Mouse (Mus musculus): ENCODE results near the gene Mettl17. TPM values are rescaled to one million over a fixed set of nuclear protein-coding genes. Genes with fewer than 3 reads are reported as not detected.

Mettl17 gene
- polyA plus RNA-seq, 1 experiment from 2014 or later = 32.4 TPM

- 76% methylated on average over 6 of the region's 6 CpGs for WGBS
- no peak overlapping the region for H3K4me2 ChIP-seq
- ATAC-seq (ENCODE audit: insufficient read depth) (no peak), DNase-seq (no peak)
- H3K36me3 ChIP-seq (ENCODE audit: insufficient read depth) = peaks cover 15% of the 10 kb centered on the region
- H3K27ac ChIP-seq (ENCODE audit: low read depth) = no peak overlapping the region
- H3K9ac ChIP-seq = no peak overlapping the region
- no peaks in the 10 kb centered on the region for H3K9me3 ChIP-seq (ENCODE audit: low read depth, low read length)
- H3K27me3 ChIP-seq (ENCODE audit: insufficient read depth, low read length) = no peaks in the 10 kb centered on the region
- TF ChIP-seq CTCF (IDR thresholded peaks at IDR 0.05; ENCODE audit: low read depth) = no peak
- no peak overlapping the region for H3K4me3 ChIP-seq (ENCODE audit: low read depth, low read length)
- H3K4me1 ChIP-seq (ENCODE audit: insufficient read depth) = no peaks in the 10 kb centered on the region; the same call in 1 of the 2 replicates
Measured at GRCm38 (mm10) chr14:51896019-51896418, 11.4 kb downstream of the Mettl17 start.

DNA sequence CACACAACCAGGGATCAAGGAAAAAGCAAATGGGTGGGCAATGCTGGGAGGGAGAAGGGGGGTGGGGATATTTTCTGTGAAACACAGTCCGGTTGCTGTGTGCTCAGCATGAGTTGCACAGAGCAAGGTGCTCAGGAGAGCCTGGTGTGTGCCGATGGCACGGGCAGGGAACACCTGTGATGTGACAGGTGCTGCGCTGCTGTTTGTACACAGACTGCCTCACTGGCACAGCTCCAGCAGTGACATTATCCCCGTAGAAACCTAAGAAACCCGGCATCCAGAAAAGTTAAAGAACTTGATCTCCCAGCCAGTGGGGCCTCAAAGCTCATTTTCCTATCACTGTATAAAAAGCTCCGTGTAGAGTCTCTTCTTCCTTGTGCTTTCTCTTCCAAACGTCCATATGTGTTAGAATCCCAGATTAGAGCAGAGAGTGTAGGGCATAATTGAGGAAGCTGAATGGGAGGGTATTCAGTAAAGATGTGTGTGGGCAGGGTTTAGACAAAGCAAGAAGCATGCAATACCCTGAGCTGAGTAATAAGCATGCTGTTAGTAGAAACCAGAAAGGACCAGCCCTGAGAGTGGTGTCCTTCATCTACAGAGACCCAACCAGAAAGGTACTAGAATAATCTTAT is 12.0 kb downstream of the Mettl17 start:
- ATAC-seq (ENCODE audit: insufficient read depth) (no peak), DNase-seq (no peak)
- Histone ChIP-seq H3K36me3 (ENCODE audit: insufficient read depth) (peaks cover 9% of the 10 kb centered on the region), H3K4me1 (ENCODE audit: insufficient read depth) (no peaks in the 10 kb centered on the region; the same call in 1 of the 2 replicates), H3K4me3 (ENCODE audit: low read depth, low read length) (no peak overlapping the region), H3K9me3 (ENCODE audit: low read depth, low read length) (no peaks in the 10 kb centered on the region), H3K27ac (ENCODE audit: low read depth) (no peak overlapping the region), H3K9ac (no peak overlapping the region), H3K4me2 (no peak overlapping the region), H3K27me3 (ENCODE audit: insufficient read depth, low read length) (no peaks in the 10 kb centered on the region)
- 58% methylated on average over 8 of the region's 8 CpGs for WGBS
- no peak for TF ChIP-seq CTCF (IDR thresholded peaks at IDR 0.05; ENCODE audit: low read depth)

DNA sequence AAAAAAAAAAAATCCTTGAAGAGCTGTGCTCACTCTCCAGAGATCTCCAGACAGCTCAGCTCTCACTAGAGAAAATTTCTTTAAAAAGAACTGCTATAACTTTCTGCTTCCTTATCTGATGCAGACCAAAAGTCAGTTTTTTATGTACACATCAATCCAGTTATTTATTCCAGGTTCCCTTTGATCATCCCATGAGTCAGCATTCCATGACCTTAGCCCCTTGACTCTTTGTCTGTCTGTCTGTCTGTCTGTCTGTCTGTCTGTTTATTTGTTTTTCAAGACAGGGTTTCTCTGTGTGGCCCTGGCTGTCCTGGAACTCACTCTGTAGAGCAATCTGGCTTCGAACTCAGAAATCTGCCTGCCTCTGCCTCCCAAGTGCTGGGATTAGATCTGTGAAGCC is 14.7 kb downstream of the Mettl17 start:
- no peak overlapping the region for H3K4me2 ChIP-seq

GRCm38 (mm10) chr14:51902806-51903710 is 18.4 kb downstream of the Mettl17 start:
- DNase-seq (peak; percentile 88), ATAC-seq (ENCODE audit: insufficient read depth) (peak; percentile 72)
- H3K9ac ChIP-seq = no peak overlapping the region
- no peak overlapping the region for H3K4me3 ChIP-seq (ENCODE audit: low read depth, low read length)
- H3K27ac ChIP-seq (ENCODE audit: low read depth) = no peak overlapping the region; the same call in 1 of the 2 replicates
- TF ChIP-seq CTCF (IDR thresholded peaks at IDR 0.05; ENCODE audit: low read depth) = peak; percentile 94
- H3K36me3 ChIP-seq (ENCODE audit: insufficient read depth) = no peaks in the 10 kb centered on the region
- no peaks in the 10 kb centered on the region for H3K4me1 ChIP-seq (ENCODE audit: insufficient read depth)
- H3K9me3 ChIP-seq (ENCODE audit: low read depth, low read length) = no peaks in the 10 kb centered on the region
- H3K4me2 ChIP-seq = no peak overlapping the region
- WGBS = 47% methylated on average over 9 of the region's 9 CpGs
- H3K27me3 ChIP-seq (ENCODE audit: insufficient read depth, low read length) = no peaks in the 10 kb centered on the region

More for the DNA sequence above, 14.7 kb downstream of the Mettl17 start:
- no peak overlapping the region for H3K4me3 ChIP-seq (ENCODE audit: low read depth, low read length)
- H3K36me3 ChIP-seq (ENCODE audit: insufficient read depth) = no peaks in the 10 kb centered on the region
- no peak for TF ChIP-seq CTCF (IDR thresholded peaks at IDR 0.05; ENCODE audit: low read depth)
- DNase-seq (no peak), ATAC-seq (ENCODE audit: insufficient read depth) (no peak)
- WGBS = 81% methylated on average over 1 of the region's 1 CpGs
- H3K9ac ChIP-seq = no peak overlapping the region
- no peaks in the 10 kb centered on the region for H3K4me1 ChIP-seq (ENCODE audit: insufficient read depth)
- H3K27ac ChIP-seq (ENCODE audit: low read depth) = no peak overlapping the region
- H3K27me3 ChIP-seq (ENCODE audit: insufficient read depth, low read length) = no peaks in the 10 kb centered on the region
- H3K9me3 ChIP-seq (ENCODE audit: low read depth, low read length) = no peaks in the 10 kb centered on the region

DNA sequence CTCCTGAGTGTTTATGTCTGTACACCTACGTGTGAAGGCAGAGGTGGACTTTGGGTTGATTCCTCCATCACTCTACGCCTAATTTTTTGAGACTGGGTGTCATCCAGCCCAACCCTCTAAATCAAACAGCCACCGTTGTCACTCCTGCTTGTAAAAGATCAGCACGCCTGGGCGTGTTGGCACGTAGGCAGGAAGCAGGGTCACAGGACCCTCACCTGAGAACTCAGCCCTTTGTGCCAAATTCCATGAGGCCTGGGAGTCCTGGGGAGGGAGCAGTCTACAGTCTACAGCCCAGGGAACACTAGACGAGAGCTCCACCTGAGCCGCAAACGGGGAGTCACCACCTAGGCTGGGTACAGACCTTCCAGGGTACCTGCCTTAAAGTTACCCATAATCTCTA is 19.1 kb downstream of the Mettl17 start:
- no peak overlapping the region for H3K9ac ChIP-seq
- DNase-seq (no peak), ATAC-seq (ENCODE audit: insufficient read depth) (peak; percentile 26; the same call in 1 of the 2 replicates)
- H3K4me2 ChIP-seq = no peak overlapping the region
- H3K9me3 ChIP-seq (ENCODE audit: low read depth, low read length) = no peaks in the 10 kb centered on the region
- no peaks in the 10 kb centered on the region for H3K36me3 ChIP-seq (ENCODE audit: insufficient read depth)
- no peak overlapping the region for H3K4me3 ChIP-seq (ENCODE audit: low read depth, low read length)
- TF ChIP-seq CTCF (IDR thresholded peaks at IDR 0.05; ENCODE audit: low read depth) = no peak
- H3K27ac ChIP-seq (ENCODE audit: low read depth) = no peak overlapping the region
- H3K4me1 ChIP-seq (ENCODE audit: insufficient read depth) = no peaks in the 10 kb centered on the region
- H3K27me3 ChIP-seq (ENCODE audit: insufficient read depth, low read length) = no peaks in the 10 kb centered on the region
- WGBS = 71% methylated on average over 9 of the region's 9 CpGs

DNA sequence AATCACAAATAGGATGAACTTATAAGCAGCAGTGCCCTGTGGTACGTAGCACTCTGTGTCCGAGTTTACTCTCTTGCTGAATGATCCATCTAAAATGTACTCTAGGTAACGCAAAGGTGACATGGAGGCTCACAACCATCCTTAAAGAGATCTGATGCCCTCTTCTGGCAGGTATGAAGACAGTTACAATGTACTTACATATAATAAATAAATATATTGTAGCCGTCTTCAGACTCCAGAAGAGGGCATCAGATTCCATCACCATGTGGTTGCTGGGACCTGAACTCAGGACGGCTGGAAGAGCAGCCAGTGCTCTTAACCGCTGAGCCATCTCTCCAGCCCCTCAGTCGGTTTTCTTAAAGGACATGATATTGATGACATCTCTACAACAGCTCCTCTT is 20.1 kb downstream of the Mettl17 start:
- DNase-seq = peak; percentile 32
- 57% methylated on average over 7 of the region's 7 CpGs for WGBS
- TF ChIP-seq CTCF (IDR thresholded peaks at IDR 0.05; ENCODE audit: low read depth) = peak; percentile 50

GRCm38 (mm10) chr14:51906102-51906501 is 21.5 kb downstream of the Mettl17 start:
- no peaks in the 10 kb centered on the region for H3K4me1 ChIP-seq (ENCODE audit: insufficient read depth)
- H3K9me3 ChIP-seq (ENCODE audit: low read depth, low read length) = no peaks in the 10 kb centered on the region
- no peak for ATAC-seq (ENCODE audit: insufficient read depth)
- H3K9ac ChIP-seq = no peak overlapping the region
- TF ChIP-seq CTCF (IDR thresholded peaks at IDR 0.05; ENCODE audit: low read depth) = no peak
- WGBS = 90% methylated on average over 11 of the region's 11 CpGs
- no peak overlapping the region for H3K27ac ChIP-seq (ENCODE audit: low read depth)
- no peak overlapping the region for H3K4me2 ChIP-seq
- H3K36me3 ChIP-seq (ENCODE audit: insufficient read depth) = no peaks in the 10 kb centered on the region
- H3K4me3 ChIP-seq (ENCODE audit: low read depth, low read length) = no peak overlapping the region
- DNase-seq = no peak
- H3K27me3 ChIP-seq (ENCODE audit: insufficient read depth, low read length) = no peaks in the 10 kb centered on the region

More for the DNA sequence above, 20.1 kb downstream of the Mettl17 start:
- H3K27ac ChIP-seq (ENCODE audit: low read depth) = no peak overlapping the region
- no peaks in the 10 kb centered on the region for H3K36me3 ChIP-seq (ENCODE audit: insufficient read depth)
- H3K9ac ChIP-seq = no peak overlapping the region
- H3K4me3 ChIP-seq (ENCODE audit: low read depth, low read length) = no peak overlapping the region
- H3K27me3 ChIP-seq (ENCODE audit: insufficient read depth, low read length) = no peaks in the 10 kb centered on the region
- H3K4me1 ChIP-seq (ENCODE audit: insufficient read depth) = no peaks in the 10 kb centered on the region
- H3K4me2 ChIP-seq = no peak overlapping the region
- no peak for ATAC-seq (ENCODE audit: insufficient read depth)
- no peaks in the 10 kb centered on the region for H3K9me3 ChIP-seq (ENCODE audit: low read depth, low read length)

Measured in lung, embryonic 14.5 days (tissue).